Mouse (Mus musculus) gastrocnemius, postnatal 36 days (tissue): ENCODE data around the gene Snd1. TPM values are rescaled to one million over a fixed set of nuclear protein-coding genes. Genes with fewer than 3 reads are reported as not detected.

ENCODE experiments used
- DNase-seq, 2 experiments: peaks; one replicate each; pipeline ENCODE4 v3.0.0; 2022
- intact Hi-C: fragments of 180-260 bp; cut with DNase I; formaldehyde crosslinking; loops from one replicate; pipeline ENCODE4 v1.15.1; 2025
- total RNA-seq, 2 experiments: library from RNA; stranded (reverse); gene quantifications; 2 replicates each; pipeline ENCODE4 v1.2.3; 2021

The Snd1 gene
- total RNA-seq, 2 experiments from 2014 or later, result 38.8 to 38.9 TPM

- DNase-seq, result peak in 1 of 2 experiments; percentile 10
- intact Hi-C loops, result no loop called here
Measured at GRCm38 (mm10) chr6:28622522-28622921, 147.6 kb downstream of the Snd1 start.

- intact Hi-C loops, result no loop called here
- DNase-seq, result no peak
Measured at GRCm38 (mm10) chr6:28622963-28623362, 148.0 kb downstream of the Snd1 start.

GRCm38 (mm10) chr6:28628408-28628807 is 153.5 kb downstream of the Snd1 start:
- intact Hi-C loops, result no loop called here

GRCm38 (mm10) chr6:28629866-28630265 is 154.9 kb downstream of the Snd1 start:
- intact Hi-C loops, result no loop called here
- no peak for DNase-seq

More at GRCm38 (mm10) chr6:28628408-28628807, 153.5 kb downstream of the Snd1 start:
- no peak for DNase-seq

- intact Hi-C loops, result no loop called here
- no peak for DNase-seq
Measured at GRCm38 (mm10) chr6:28630926-28631325, 156.0 kb downstream of the Snd1 start.

- DNase-seq, result no peak
- intact Hi-C loops, result no loop called here
Measured at GRCm38 (mm10) chr6:28633120-28633519, 158.2 kb downstream of the Snd1 start.

GRCm38 (mm10) chr6:28633656-28634055 is 158.7 kb downstream of the Snd1 start:
- DNase-seq, result no peak
- intact Hi-C loops, result no loop called here

- intact Hi-C loops, result no loop called here
- DNase-seq, result no peak
Measured at GRCm38 (mm10) chr6:28635092-28635491, 160.2 kb downstream of the Snd1 start.

GRCm38 (mm10) chr6:28635531-28636348 is 160.8 kb downstream of the Snd1 start:
- intact Hi-C loops, result no loop called here
- DNase-seq, result no peak

- intact Hi-C loops, result no loop called here
- DNase-seq, result no peak
Measured at GRCm38 (mm10) chr6:28640088-28640487, 165.1 kb downstream of the Snd1 start.

- no peak for DNase-seq
- intact Hi-C loops, result no loop called here
Measured at GRCm38 (mm10) chr6:28642909-28643308, 168.0 kb downstream of the Snd1 start.

- no peak for DNase-seq
- intact Hi-C loops, result no loop called here
Measured at GRCm38 (mm10) chr6:28645231-28645630, 170.3 kb downstream of the Snd1 start.

GRCm38 (mm10) chr6:28656511-28656910 is 181.6 kb downstream of the Snd1 start:
- intact Hi-C loops, result no loop called here
- no peak for DNase-seq

GRCm38 (mm10) chr6:28663004-28663403 is 188.1 kb downstream of the Snd1 start:
- intact Hi-C loops, result no loop called here

GRCm38 (mm10) chr6:28663670-28664069 is 188.7 kb downstream of the Snd1 start:
- no peak for DNase-seq
- intact Hi-C loops, result no loop called here

More at GRCm38 (mm10) chr6:28663004-28663403, 188.1 kb downstream of the Snd1 start:
- no peak for DNase-seq

GRCm38 (mm10) chr6:28664716-28665115 is 189.8 kb downstream of the Snd1 start:
- no peak for DNase-seq
- intact Hi-C loops, result no loop called here

- intact Hi-C loops, result no loop called here
- DNase-seq, result no peak
Measured at GRCm38 (mm10) chr6:28667586-28667985, 192.6 kb downstream of the Snd1 start.

- intact Hi-C loops, result no loop called here
- no peak for DNase-seq
Measured at GRCm38 (mm10) chr6:28669251-28669650, 194.3 kb downstream of the Snd1 start.

GRCm38 (mm10) chr6:28672388-28672787 is 197.4 kb downstream of the Snd1 start:
- DNase-seq, result no peak
- intact Hi-C loops, result no loop called here

GRCm38 (mm10) chr6:28674686-28675085 is 199.7 kb downstream of the Snd1 start:
- no peak for DNase-seq
- intact Hi-C loops, result no loop called here

GRCm38 (mm10) chr6:28678896-28679295 is 204.0 kb downstream of the Snd1 start:
- intact Hi-C loops, result no loop called here
- DNase-seq, result no peak

- intact Hi-C loops, result no loop called here
- DNase-seq, result no peak
Measured at GRCm38 (mm10) chr6:28680537-28680936, 205.6 kb downstream of the Snd1 start.
